Mouse (Mus musculus): ENCODE measurements around the gene Pcnt.

- no peak for TF ChIP-seq CTCF (IDR thresholded peaks at IDR 0.05; ENCODE audit: borderline replicate concordance, control insufficient read depth, extremely low read depth, insufficient read depth, low read length, poor library complexity)
- no peak for TF ChIP-seq POLR2A (IDR thresholded peaks at IDR 0.05; ENCODE audit: control insufficient read depth, extremely low read depth, insufficient read depth, low read length, poor library complexity)
Observed at GRCm38 (mm10) chr10:76358468-76358867, 84.1 kb downstream of the Pcnt start.
